Mouse (Mus musculus) G1E (cell line): Measurements from ENCODE around the gene Aldh3b2.

Experiments
- CTCF ChIP-seq: IDR thresholded peaks from 2 replicates; pipeline ENCODE4 v1.5.1; 2012; ENCODE audit warnings: low read depth, low read length, inconsistent platforms, mixed read lengths
- GATA1 ChIP-seq: IDR thresholded peaks from 2 replicates; pipeline ENCODE4 v1.6.1; 2012; ENCODE audit warnings: borderline replicate concordance, low read length, inconsistent platforms, mixed read lengths

- TF ChIP-seq CTCF: no peak
- no peak for TF ChIP-seq GATA1
These were observed 9.7 kb upstream of the Aldh3b2 start for GRCm38 (mm10) chr19:3962469-3962868.
